Comparison of ENCODE assay signal across 15 mouse cellular contexts in genomic region chr11:66680057-66680621, GRCm38 (mm10).
"Had no signal": no experiment of that assay in that cellular context is flagged by ENCODE, and none has a peak within 500 bp of the region (broad histone marks: within the 10 kb centered on the region; RNA-seq: fewer than 3 reads in every experiment).

No protein-coding gene starts in this region.

- H3K4me1 ChIP-seq: limb, embryonic 10.5 days; limb, embryonic 13.5 days; liver, embryonic 13.5 days; midbrain, embryonic 15.5 days had no signal

- H3K27me3 ChIP-seq: limb, embryonic 13.5 days; liver, embryonic 13.5 days; midbrain, embryonic 15.5 days had no signal

- H3K9ac ChIP-seq: limb, embryonic 13.5 days; liver, embryonic 13.5 days; midbrain, embryonic 15.5 days had no signal

- ATAC-seq: midbrain, embryonic 15.5 days had no signal

- DNase-seq: kidney, adult 18-20 months; kidney, adult 9 months; kidney, postnatal 14 days; kidney, postnatal 4 days; liver; liver, embryonic 13.5 days; lung, adult 2 months; lung, postnatal 14 days; lung, postnatal 4 days; thymus, adult 18-20 months; thymus, postnatal 36 days had no signal

- H3K27ac ChIP-seq: limb, embryonic 10.5 days; limb, embryonic 13.5 days; liver, embryonic 13.5 days; midbrain, embryonic 15.5 days had no signal

- H3K9me3 ChIP-seq: limb, embryonic 10.5 days; limb, embryonic 13.5 days; midbrain, embryonic 15.5 days had no signal

- H3K4me2 ChIP-seq: limb, embryonic 13.5 days; liver, embryonic 13.5 days; midbrain, embryonic 15.5 days had no signal

- H3K36me3 ChIP-seq: limb, embryonic 10.5 days; limb, embryonic 13.5 days; liver, embryonic 13.5 days; midbrain, embryonic 15.5 days had no signal

- H3K4me3 ChIP-seq: limb, embryonic 10.5 days; limb, embryonic 13.5 days; liver, embryonic 13.5 days; midbrain, embryonic 15.5 days; myocyte had no signal
